Mouse (Mus musculus): ENCODE results near the gene Rab5b.
"Not testable (repeated sequence)": the region's sequence is repeated elsewhere in the genome, so short reads cannot be mapped to it uniquely, and the experiment has no call there.

Rab5b gene

GRCm38 (mm10) chr10:128695992-128696807 is at the start of gene Rab5b:
Gene Rab5b (minus strand): TSS chr10:128696264.
- DNase-seq (ENCODE audit: low spot score in 2 of 2), result peak; percentile 100

- DNase-seq (ENCODE audit: low spot score in 2 of 2), result no peak
Measured at GRCm38 (mm10) chr10:128744680-128745601, 48.9 kb upstream of the Rab5b start, which contains the start of gene Dgka. Gene Dgka (minus strand): TSS chr10:128744855.

GRCm38 (mm10) chr10:128744211-128744610 is 48.1 kb upstream of the Rab5b start:
- no peak for DNase-seq (ENCODE audit: low spot score in 2 of 2)

- peak in 1 of 2 experiments; percentile 26 for DNase-seq (ENCODE audit: low spot score in 2 of 2)
Measured at GRCm38 (mm10) chr10:128743791-128744191, 47.7 kb upstream of the Rab5b start.

GRCm38 (mm10) chr10:128743235-128743634 is 47.2 kb upstream of the Rab5b start:
- no peak for DNase-seq (ENCODE audit: low spot score in 2 of 2)

- DNase-seq (ENCODE audit: low spot score in 2 of 2), result no peak
Measured at GRCm38 (mm10) chr10:128742616-128743015, 46.6 kb upstream of the Rab5b start.

- no peak for DNase-seq (ENCODE audit: low spot score in 2 of 2)
Measured at GRCm38 (mm10) chr10:128740296-128740695, 44.2 kb upstream of the Rab5b start.

GRCm38 (mm10) chr10:128737435-128737834 is 41.4 kb upstream of the Rab5b start:
- no peak for DNase-seq (ENCODE audit: low spot score in 2 of 2)

GRCm38 (mm10) chr10:128731992-128732391 is 35.9 kb upstream of the Rab5b start:
- DNase-seq (ENCODE audit: low spot score in 2 of 2), result no peak

GRCm38 (mm10) chr10:128731002-128731433 is 35.0 kb upstream of the Rab5b start:
- peak in 1 of 2 experiments; percentile 51 for DNase-seq (ENCODE audit: low spot score in 2 of 2)

GRCm38 (mm10) chr10:128728059-128728458 is 32.0 kb upstream of the Rab5b start:
- no peak for DNase-seq (ENCODE audit: low spot score in 2 of 2)

GRCm38 (mm10) chr10:128725466-128725865 is 29.4 kb upstream of the Rab5b start:
- DNase-seq (ENCODE audit: low spot score in 2 of 2), result not testable (repeated sequence)

- DNase-seq (ENCODE audit: low spot score in 2 of 2), result no peak
Measured at GRCm38 (mm10) chr10:128715559-128716537, 19.8 kb upstream of the Rab5b start.

GRCm38 (mm10) chr10:128711318-128711717 is 15.3 kb upstream of the Rab5b start:
- not testable (repeated sequence) for DNase-seq (ENCODE audit: low spot score in 2 of 2)

GRCm38 (mm10) chr10:128705317-128705693 is 9.2 kb upstream of the Rab5b start:
- no peak for DNase-seq (ENCODE audit: low spot score in 2 of 2)

GRCm38 (mm10) chr10:128704491-128705316 is 8.6 kb upstream of the Rab5b start, which contains the start of gene Cdk2:
Gene Cdk2 (minus strand): TSS chr10:128705031.
- peak; percentile 62 to 79 for DNase-seq (ENCODE audit: low spot score in 2 of 2)

- DNase-seq (ENCODE audit: low spot score in 2 of 2), result no peak
Measured at GRCm38 (mm10) chr10:128703895-128704294, 7.8 kb upstream of the Rab5b start, which contains the start of gene Pmel. Gene Pmel (plus strand): TSS chr10:128704195.

- DNase-seq (ENCODE audit: low spot score in 2 of 2), result no peak
Measured at GRCm38 (mm10) chr10:128702328-128703007, 6.4 kb upstream of the Rab5b start.

- no peak for DNase-seq (ENCODE audit: low spot score in 2 of 2)
Measured at GRCm38 (mm10) chr10:128700712-128701111, 4.6 kb upstream of the Rab5b start.

Measured in frontal cortex, postnatal 14 days (tissue).